Mouse (Mus musculus) midbrain, embryonic 12.5 days (tissue): ENCODE data around the gene Ypel4. TPM values are rescaled to one million over a fixed set of nuclear protein-coding genes. Genes with fewer than 3 reads are reported as not detected.

Source experiments
- ATAC-seq: fragments of 200-750 bp; cut with Nextera tagmentation; 2 replicates; pipeline ENCODE4 v1.8.0; 2017; ENCODE audit warnings: low read depth, moderate TSS enrichment, moderate library complexity; ENCODE audit not compliant: low FRiP score
- H3K27ac ChIP-seq: fragments of 300-500 bp; sonication (generic); replicated peaks from 2 replicates; pipeline ENCODE4 v1.5.1; 2016; ENCODE audit warnings: mild to moderate bottlenecking
- H3K27me3 ChIP-seq: fragments of 300-500 bp; sonication (generic); 2 replicates; pipeline ENCODE4 v1.6.1; 2016; ENCODE audit warnings: mild to moderate bottlenecking
- H3K36me3 ChIP-seq: fragments of 300-500 bp; sonication (generic); 2 replicates; pipeline ENCODE4 v1.6.1; 2016
- H3K4me1 ChIP-seq: fragments of 300-500 bp; sonication (generic); 2 replicates; pipeline ENCODE4 v1.6.1; 2016
- H3K4me2 ChIP-seq: fragments of 300-500 bp; sonication (generic); replicated peaks from 2 replicates; pipeline ENCODE4 v1.6.1; 2016; ENCODE audit warnings: mild to moderate bottlenecking, moderate library complexity
- H3K4me3 ChIP-seq: fragments of 300-500 bp; sonication (generic); 2 replicates; pipeline ENCODE4 v1.5.1; 2016; ENCODE audit warnings: mild to moderate bottlenecking
- H3K9ac ChIP-seq: fragments of 300-500 bp; sonication (generic); replicated peaks from 2 replicates; pipeline ENCODE4 v1.6.1; 2016; ENCODE audit warnings: mild to moderate bottlenecking, moderate library complexity
- H3K9me3 ChIP-seq: fragments of 300-500 bp; sonication (generic); 2 replicates; pipeline ENCODE4 v1.6.1; 2016; ENCODE audit warnings: mild to moderate bottlenecking
- WGBS: fragments of 180-500 bp; shearing (Covaris S2); methylation state at CpG from one replicate; pipeline ENCODE4 v1.1.7; 2016; 5-methylcytosine and 5-hydroxymethylcytosine counted together
- polyA plus RNA-seq: library from polyadenylated mRNA; unstranded; fragments of >200 nt; fragmentation: Nextera tagmentation; extraction: Ambion mirVana; gene quantifications from 2 replicates; pipeline ENCODE4 v1.2.1, GENCODE M21; 2016

Ypel4 gene
- 22.5 and 26.3 TPM in 2 replicates for polyA plus RNA-seq

- peak within 1 kb of the TSS; percentile 65 for H3K4me3 ChIP-seq
- H3K27ac ChIP-seq: peak within 1 kb of the TSS; percentile 72
- H3K9me3 ChIP-seq: no peaks in the 10 kb centered on the region
- H3K36me3 ChIP-seq: no peaks in the 10 kb centered on the region
- peak within 1 kb of the TSS; percentile 73 for H3K9ac ChIP-seq
- ATAC-seq: peak; percentile 72
- H3K4me2 ChIP-seq: peak within 1 kb of the TSS; percentile 65
- no peaks in the 10 kb centered on the region for H3K27me3 ChIP-seq
- 4% methylated on average over 8 of the region's 8 CpGs for WGBS
- H3K4me1 ChIP-seq: peaks cover 49% of the 10 kb centered on the region
These were observed at the start of gene Ypel4 for GRCm38 (mm10) chr2:84733579-84734300. Ypel4 (plus strand) TSS chr2:84734058.

- peaks cover 85% of the 10 kb centered on the region for H3K36me3 ChIP-seq
- no peak overlapping the region for H3K4me2 ChIP-seq
- WGBS: 83% methylated on average over 2 of the region's 2 CpGs
- no peaks in the 10 kb centered on the region for H3K9me3 ChIP-seq
- no peak overlapping the region for H3K4me3 ChIP-seq
- no peak for ATAC-seq
- no peaks in the 10 kb centered on the region for H3K27me3 ChIP-seq
- no peak overlapping the region for H3K27ac ChIP-seq
- H3K9ac ChIP-seq: no peak overlapping the region
- H3K4me1 ChIP-seq: no peaks in the 10 kb centered on the region
These were observed 45.6 kb upstream of the Ypel4 start for GRCm38 (mm10) chr2:84688080-84688844.

- peaks cover 89% of the 10 kb centered on the region for H3K36me3 ChIP-seq
- no peak for ATAC-seq
These were observed 43.8 kb upstream of the Ypel4 start for GRCm38 (mm10) chr2:84690050-84690449.

GRCm38 (mm10) chr2:84695007-84695695 is 38.7 kb upstream of the Ypel4 start:
- Histone ChIP-seq H3K27ac (no peak overlapping the region), H3K9ac (no peak overlapping the region), H3K36me3 (peaks cover 70% of the 10 kb centered on the region), H3K4me2 (no peak overlapping the region), H3K9me3 (no peaks in the 10 kb centered on the region), H3K4me1 (no peaks in the 10 kb centered on the region), H3K27me3 (no peaks in the 10 kb centered on the region), H3K4me3 (no peak overlapping the region)
- no peak for ATAC-seq
- WGBS: 93% methylated on average over 5 of the region's 5 CpGs

More at GRCm38 (mm10) chr2:84690050-84690449, 43.8 kb upstream of the Ypel4 start:
- Histone ChIP-seq H3K4me1 (no peaks in the 10 kb centered on the region), H3K4me2 (no peak overlapping the region), H3K9me3 (no peaks in the 10 kb centered on the region), H3K4me3 (no peak overlapping the region), H3K27me3 (no peaks in the 10 kb centered on the region), H3K9ac (no peak overlapping the region), H3K27ac (no peak overlapping the region)
- WGBS: 93% methylated on average over 12 of the region's 12 CpGs

- H3K4me2 ChIP-seq: no peak overlapping the region
- peaks cover 8% of the 10 kb centered on the region; the same call in 1 of the 2 replicates for H3K4me1 ChIP-seq
- no peaks in the 10 kb centered on the region for H3K9me3 ChIP-seq
- no peaks in the 10 kb centered on the region for H3K27me3 ChIP-seq
- H3K4me3 ChIP-seq: no peak overlapping the region
- 96% methylated on average over 1 of the region's 1 CpGs for WGBS
- H3K36me3 ChIP-seq: peaks cover 40% of the 10 kb centered on the region
- H3K27ac ChIP-seq: no peak overlapping the region
- no peak overlapping the region for H3K9ac ChIP-seq
- no peak for ATAC-seq
These were observed 30.4 kb upstream of the Ypel4 start for GRCm38 (mm10) chr2:84703497-84703896.

- Histone ChIP-seq H3K4me2 (no peak overlapping the region), H3K27ac (no peak overlapping the region), H3K4me3 (no peak overlapping the region), H3K9me3 (no peaks in the 10 kb centered on the region), H3K9ac (no peak overlapping the region), H3K36me3 (peaks cover 41% of the 10 kb centered on the region; the same call in 1 of the 2 replicates), H3K27me3 (no peaks in the 10 kb centered on the region), H3K4me1 (peaks cover 12% of the 10 kb centered on the region; the same call in 1 of the 2 replicates)
- no peak for ATAC-seq
- 69% methylated on average over 5 of the region's 5 CpGs for WGBS
These were observed 29.5 kb upstream of the Ypel4 start for GRCm38 (mm10) chr2:84704329-84704728.

- H3K4me1 ChIP-seq: peaks cover 12% of the 10 kb centered on the region; the same call in 1 of the 2 replicates
- no peak overlapping the region for H3K27ac ChIP-seq
- no peaks in the 10 kb centered on the region for H3K9me3 ChIP-seq
- no peak for ATAC-seq
- H3K9ac ChIP-seq: no peak overlapping the region
- H3K4me3 ChIP-seq: no peak overlapping the region
- H3K36me3 ChIP-seq: peaks cover 49% of the 10 kb centered on the region
- H3K4me2 ChIP-seq: no peak overlapping the region
- WGBS: 85% methylated on average over 1 of the region's 1 CpGs
- H3K27me3 ChIP-seq: no peaks in the 10 kb centered on the region
These were observed 28.6 kb upstream of the Ypel4 start for GRCm38 (mm10) chr2:84705295-84705694.

- Histone ChIP-seq H3K9me3 (no peaks in the 10 kb centered on the region), H3K27ac (no peak overlapping the region), H3K4me3 (no peak overlapping the region), H3K36me3 (peaks cover 50% of the 10 kb centered on the region), H3K9ac (no peak overlapping the region), H3K27me3 (no peaks in the 10 kb centered on the region), H3K4me1 (peaks cover 12% of the 10 kb centered on the region; the same call in 1 of the 2 replicates), H3K4me2 (no peak overlapping the region)
- 76% methylated on average over 1 of the region's 1 CpGs for WGBS
- no peak; the same call in 1 of the 2 replicates for ATAC-seq
These were observed 26.3 kb upstream of the Ypel4 start for GRCm38 (mm10) chr2:84707523-84707922.

GRCm38 (mm10) chr2:84711898-84712297 is 22.0 kb upstream of the Ypel4 start:
- ATAC-seq: no peak
- Histone ChIP-seq H3K4me2 (no peak overlapping the region), H3K36me3 (peaks cover 33% of the 10 kb centered on the region), H3K27me3 (no peaks in the 10 kb centered on the region), H3K9me3 (no peaks in the 10 kb centered on the region), H3K9ac (no peak overlapping the region), H3K4me1 (peaks cover 26% of the 10 kb centered on the region), H3K27ac (no peak overlapping the region), H3K4me3 (no peak overlapping the region)
- WGBS: 88% methylated on average over 2 of the region's 2 CpGs

GRCm38 (mm10) chr2:84714422-84714810 is 19.4 kb upstream of the Ypel4 start:
- Histone ChIP-seq H3K9ac (peak overlapping the region; percentile 94), H3K4me3 (peak overlapping the region; percentile 96), H3K27me3 (no peaks in the 10 kb centered on the region), H3K4me2 (peak overlapping the region; percentile 81), H3K4me1 (peaks cover 16% of the 10 kb centered on the region), H3K27ac (peak overlapping the region; percentile 97), H3K36me3 (peaks cover 16% of the 10 kb centered on the region), H3K9me3 (no peaks in the 10 kb centered on the region)
- 1% methylated on average over 24 of the region's 26 CpGs for WGBS
- peak; percentile 16 for ATAC-seq

- under 1% methylated on average over 81 of the region's 107 CpGs for WGBS
- Histone ChIP-seq H3K4me1 (peaks cover 16% of the 10 kb centered on the region), H3K4me3 (peak within 1 kb of the TSS; percentile 96), H3K9ac (peak within 1 kb of the TSS; percentile 94), H3K9me3 (no peaks in the 10 kb centered on the region), H3K27ac (peak within 1 kb of the TSS; percentile 97), H3K4me2 (peak within 1 kb of the TSS; percentile 81), H3K27me3 (no peaks in the 10 kb centered on the region), H3K36me3 (peaks cover 12% of the 10 kb centered on the region)
- peak; percentile 97 for ATAC-seq
These were observed 18.9 kb upstream of the Ypel4 start, which contains the start of gene Zdhhc5 for GRCm38 (mm10) chr2:84714811-84715561. Zdhhc5 (minus strand) TSS chr2:84715180.
